Mouse (Mus musculus) stomach, embryonic 14.5 days (tissue): Measurements from ENCODE around the gene Dnah10. TPM values are rescaled to one million over a fixed set of nuclear protein-coding genes. Genes with fewer than 3 reads are reported as not detected.

ENCODE experiments used
- ATAC-seq: fragments of 200-750 bp; cut with Nextera tagmentation; 2 replicates; pipeline ENCODE4 v1.8.0; 2017; ENCODE audit warnings: low read depth, moderate TSS enrichment; ENCODE audit not compliant: insufficient number of reproducible peaks, insufficient read depth, low FRiP score
- H3K27ac ChIP-seq: fragments of 300-500 bp; sonication (generic); 2 replicates; pipeline ENCODE4 v1.5.1; 2014; ENCODE audit warnings: mild to moderate bottlenecking, low read length, moderate library complexity, mixed read lengths
- H3K27me3 ChIP-seq: fragments of 300-500 bp; sonication (generic); 2 replicates; pipeline ENCODE4 v1.6.1; 2014; ENCODE audit warnings: low read length, control low read depth, mixed read lengths; ENCODE audit not compliant: control insufficient read depth, insufficient read depth
- H3K36me3 ChIP-seq: fragments of 300-500 bp; sonication (generic); 2 replicates; pipeline ENCODE4 v1.6.1; 2014; ENCODE audit warnings: mild to moderate bottlenecking, control low read depth, low read length, moderate library complexity, mixed read lengths; ENCODE audit not compliant: control insufficient read depth, insufficient read depth
- H3K4me1 ChIP-seq: fragments of 300-500 bp; sonication (generic); 2 replicates; pipeline ENCODE4 v1.6.1; 2014; ENCODE audit warnings: low read length, control low read depth, mixed read lengths; ENCODE audit not compliant: control insufficient read depth, insufficient read depth
- H3K4me2 ChIP-seq: fragments of 300-500 bp; sonication (generic); replicated peaks from 2 replicates; pipeline ENCODE4 v1.6.1; 2014; ENCODE audit warnings: low read depth, low read length, control low read depth
- H3K4me3 ChIP-seq: fragments of 300-500 bp; sonication (generic); 2 replicates; pipeline ENCODE4 v1.5.1; 2014; ENCODE audit warnings: low read depth, low read length, control low read depth
- H3K9ac ChIP-seq: fragments of 300-500 bp; sonication (generic); replicated peaks from 2 replicates; pipeline ENCODE4 v1.6.1; 2014; ENCODE audit warnings: low read depth, mild to moderate bottlenecking, control low read depth, low read length, moderate library complexity, mixed read lengths
- H3K9me3 ChIP-seq: fragments of 300-500 bp; sonication (generic); 2 replicates; pipeline ENCODE4 v1.6.1; 2016; ENCODE audit warnings: low read depth, low read length, control low read depth; ENCODE audit not compliant: control insufficient read depth
- WGBS: fragments of 180-500 bp; shearing (Covaris S2); extraction: QIAGEN DNeasy Blood & Tissue Kit; methylation state at CpG from one replicate; pipeline ENCODE4 v1.1.7; 2014; 5-methylcytosine and 5-hydroxymethylcytosine counted together
- polyA plus RNA-seq: library from polyadenylated mRNA; unstranded; fragments of >200 nt; fragmentation: Nextera tagmentation; extraction: Ambion mirVana; gene quantifications from 2 replicates; pipeline ENCODE4 v1.2.1, GENCODE M21; 2014

The Dnah10 gene
- polyA plus RNA-seq, 1 experiment from 2014 or later: 0.03 TPM

GRCm38 (mm10) chr5:124862013-124862866 lies 137.4 kb downstream of the Dnah10 start, which contains the start of the genes Ccdc92 and Zfp664:
Gene Ccdc92, minus strand, starts transcription at chr5:124862424.
Gene Zfp664, plus strand, starts transcription at chr5:124862691.
- peak within 1 kb of the TSS; percentile 92 for H3K4me3 ChIP-seq
- peak within 1 kb of the TSS; percentile 96 for H3K27ac ChIP-seq
- no peaks in the 10 kb centered on the region for H3K27me3 ChIP-seq
- 0% methylated on average over 84 of the region's 103 CpGs for WGBS
- H3K9me3 ChIP-seq: no peaks in the 10 kb centered on the region
- peak within 1 kb of the TSS; percentile 87 for H3K4me2 ChIP-seq
- peaks cover 11% of the 10 kb centered on the region for H3K4me1 ChIP-seq
- H3K36me3 ChIP-seq: peaks cover 6% of the 10 kb centered on the region; the same call in 1 of the 2 replicates
- peak within 1 kb of the TSS; percentile 81 for H3K9ac ChIP-seq
- peak; percentile 91 for ATAC-seq

- H3K36me3 ChIP-seq: peaks cover 9% of the 10 kb centered on the region; the same call in 1 of the 2 replicates
- under 1% methylated on average over 66 of the region's 88 CpGs for WGBS
- H3K9ac ChIP-seq: peak overlapping the region; percentile 81
- peak; percentile 58 for ATAC-seq
- H3K27me3 ChIP-seq: no peaks in the 10 kb centered on the region
- H3K4me2 ChIP-seq: peak overlapping the region; percentile 87
- H3K4me3 ChIP-seq: peak overlapping the region; percentile 92
- no peaks in the 10 kb centered on the region for H3K9me3 ChIP-seq
- peaks cover 11% of the 10 kb centered on the region for H3K4me1 ChIP-seq
- H3K27ac ChIP-seq: peak overlapping the region; percentile 96
Measured at GRCm38 (mm10) chr5:124862871-124863741, 138.2 kb downstream of the Dnah10 start.

GRCm38 (mm10) chr5:124868981-124869380 lies 144.1 kb downstream of the Dnah10 start:
- no peak overlapping the region for H3K27ac ChIP-seq
- peaks cover 30% of the 10 kb centered on the region for H3K4me1 ChIP-seq
- H3K9me3 ChIP-seq: no peaks in the 10 kb centered on the region
- H3K36me3 ChIP-seq: peaks cover 11% of the 10 kb centered on the region; the same call in 1 of the 2 replicates
- H3K9ac ChIP-seq: no peak overlapping the region
- no peak for ATAC-seq
- 39% methylated on average over 4 of the region's 4 CpGs for WGBS
- no peaks in the 10 kb centered on the region for H3K27me3 ChIP-seq
- no peak overlapping the region for H3K4me2 ChIP-seq
- H3K4me3 ChIP-seq: no peak overlapping the region

GRCm38 (mm10) chr5:124872033-124872432 lies 147.1 kb downstream of the Dnah10 start:
- peaks cover 28% of the 10 kb centered on the region for H3K4me1 ChIP-seq
- 51% methylated on average over 2 of the region's 2 CpGs for WGBS
- H3K27me3 ChIP-seq: no peaks in the 10 kb centered on the region
- H3K27ac ChIP-seq: no peak overlapping the region
- H3K9ac ChIP-seq: no peak overlapping the region
- H3K4me2 ChIP-seq: no peak overlapping the region
- no peak for ATAC-seq
- H3K9me3 ChIP-seq: no peaks in the 10 kb centered on the region
- peaks cover 15% of the 10 kb centered on the region; the same call in 1 of the 2 replicates for H3K36me3 ChIP-seq
- H3K4me3 ChIP-seq: no peak overlapping the region

GRCm38 (mm10) chr5:124873096-124873495 lies 148.2 kb downstream of the Dnah10 start:
- ATAC-seq: no peak
- no peak overlapping the region; the same call in 1 of the 2 replicates for H3K27ac ChIP-seq
- H3K36me3 ChIP-seq: peaks cover 10% of the 10 kb centered on the region; the same call in 1 of the 2 replicates
- H3K27me3 ChIP-seq: no peaks in the 10 kb centered on the region
- no peak overlapping the region for H3K4me2 ChIP-seq
- no peaks in the 10 kb centered on the region for H3K9me3 ChIP-seq
- H3K4me3 ChIP-seq: no peak overlapping the region
- H3K9ac ChIP-seq: no peak overlapping the region
- WGBS: 78% methylated on average over 3 of the region's 3 CpGs
- H3K4me1 ChIP-seq: peaks cover 29% of the 10 kb centered on the region

- Histone ChIP-seq H3K27ac (no peak overlapping the region), H3K4me3 (no peak overlapping the region), H3K9me3 (no peaks in the 10 kb centered on the region), H3K27me3 (no peaks in the 10 kb centered on the region), H3K4me1 (peaks cover 26% of the 10 kb centered on the region), H3K4me2 (no peak overlapping the region), H3K9ac (no peak overlapping the region), H3K36me3 (peaks cover 10% of the 10 kb centered on the region; the same call in 1 of the 2 replicates)
- WGBS: 85% methylated on average over 6 of the region's 6 CpGs
- no peak for ATAC-seq
Measured at GRCm38 (mm10) chr5:124873890-124874601, 149.2 kb downstream of the Dnah10 start.

GRCm38 (mm10) chr5:124879251-124879650 lies 154.4 kb downstream of the Dnah10 start:
- Histone ChIP-seq H3K4me1 (0 out of 2 replicates have a peak, but pooled peaks cover 3% of the 10 kb centered on the region), H3K27me3 (no peaks in the 10 kb centered on the region), H3K9ac (no peak overlapping the region), H3K9me3 (no peaks in the 10 kb centered on the region), H3K4me2 (no peak overlapping the region), H3K36me3 (peaks cover 19% of the 10 kb centered on the region), H3K27ac (no peak overlapping the region), H3K4me3 (no peak overlapping the region)
- WGBS: 90% methylated on average over 4 of the region's 4 CpGs
- ATAC-seq: no peak
